Mouse (Mus musculus) embryo, embryonic 11.5 days (tissue): ENCODE measurements at regions not wholly inside any gene's neighbourhood (a gene's known extent, or its start where the extent isn't known, plus 50 kb on each side); places are given as distances from the start of the nearest gene placed in this dataset.
A peak's percentile ranks its signal among the peaks of the same experiment; 100 is the strongest.

Source experiments
- DNase-seq: peaks from one replicate; pipeline ENCODE4 v3.0.0-alpha.2; 2012; ENCODE audit warnings: low read depth, low spot score

DNA sequence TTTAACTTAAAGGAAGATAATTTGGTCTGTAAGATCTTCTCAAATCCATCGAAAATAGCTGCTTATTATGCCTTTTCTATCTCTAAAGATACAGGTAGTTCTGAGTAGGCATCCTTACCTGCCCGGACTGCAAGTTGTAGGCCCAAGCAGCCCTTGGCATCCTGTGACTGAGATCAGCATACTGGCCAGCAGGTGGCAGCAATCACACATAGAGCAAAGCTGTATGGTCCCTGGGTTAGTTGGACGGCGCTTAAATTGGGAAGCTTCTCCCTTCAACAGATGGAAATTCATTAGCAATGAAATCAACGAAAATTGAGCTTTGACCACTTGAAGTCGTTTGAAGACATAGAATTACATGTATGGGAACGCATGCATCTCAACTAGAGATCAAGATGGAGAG is 61.0 kb downstream of the Ccng2 start:
- peak; percentile 32 for DNase-seq

- no peak for DNase-seq
Observed at GRCm38 (mm10) chr5:93330851-93331250, 63.8 kb downstream of the Ccng2 start.

DNA sequence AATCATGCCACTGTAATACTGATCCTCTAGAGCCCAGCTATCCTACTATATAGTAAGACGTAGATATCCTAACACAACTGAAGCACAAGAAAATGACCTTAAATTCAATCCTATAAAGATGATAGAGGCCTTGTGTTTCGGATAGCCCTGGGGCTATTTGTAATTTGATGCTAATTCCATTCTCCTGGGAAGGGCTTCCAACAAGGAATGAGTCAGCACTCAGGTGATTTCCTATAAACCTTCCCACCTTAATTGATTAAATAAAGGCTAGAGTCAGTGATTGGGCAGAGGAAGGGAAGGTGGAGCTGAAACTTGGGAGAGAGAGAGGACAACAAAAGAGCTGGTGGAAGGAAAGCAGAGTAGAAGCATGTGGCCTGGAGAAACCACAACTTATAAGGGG is 86.0 kb downstream of the Ccng2 start:
- DNase-seq, result no peak
